Mouse (Mus musculus): ENCODE measurements around the gene Olfr792. TPM values are rescaled to one million over a fixed set of nuclear protein-coding genes. Genes with fewer than 3 reads are reported as not detected.

Olfr792 gene
- not detected in 2 replicates for polyA plus RNA-seq (2016; fragmentation: Nextera tagmentation; extraction: Ambion mirVana)

DNA sequence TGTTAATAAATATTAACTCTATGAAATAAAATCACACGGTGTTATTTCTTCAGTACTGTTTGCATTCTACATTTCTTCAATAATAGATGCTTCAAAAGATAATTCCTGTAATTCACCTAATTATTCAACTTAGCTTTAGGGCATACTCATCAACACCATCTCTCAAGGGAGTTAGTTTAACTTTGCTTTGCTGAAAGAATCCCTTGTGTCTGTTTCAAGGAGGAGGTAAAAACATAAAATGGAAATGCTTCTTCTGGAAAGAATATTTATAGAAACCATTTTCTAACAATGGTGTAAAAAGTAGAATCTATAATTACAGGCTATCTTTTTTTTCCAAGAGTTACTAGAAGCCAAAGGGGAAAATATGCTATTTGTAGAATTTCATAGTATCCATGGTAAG, at the start of gene Olfr792:
Gene Olfr792 (plus strand): TSS at position 301 of the 400 bp plus-strand sequence.
- ATAC-seq (ENCODE audit: insufficient number of reproducible peaks, insufficient read depth, low FRiP score, low TSS enrichment) = no peak
- H3K4me1 ChIP-seq = no peaks in the 10 kb centered on the region
- WGBS = 64% methylated on average over 1 of the region's 1 CpGs

GRCm38 (mm10) chr10:129490101-129490500, 48.9 kb upstream of the Olfr792 start:
- H3K4me2 ChIP-seq (replicated peaks) = no peak overlapping the region
- H3K4me3 ChIP-seq = no peak overlapping the region
- no peaks in the 10 kb centered on the region for H3K4me1 ChIP-seq
- H3K9ac ChIP-seq = no peak overlapping the region
- no peaks in the 10 kb centered on the region for H3K9me3 ChIP-seq
- H3K27me3 ChIP-seq = no peaks in the 10 kb centered on the region
- H3K36me3 ChIP-seq = no peaks in the 10 kb centered on the region
- WGBS = 81% methylated on average over 2 of the region's 2 CpGs
- H3K27ac ChIP-seq = no peak overlapping the region
- ATAC-seq (ENCODE audit: insufficient number of reproducible peaks, insufficient read depth, low FRiP score, low TSS enrichment) = no peak

More for the DNA sequence above, at the start of gene Olfr792:
- Histone ChIP-seq H3K4me3 (no peak within 1 kb of the TSS), H3K9me3 (no peaks in the 10 kb centered on the region), H3K36me3 (no peaks in the 10 kb centered on the region), H3K27ac (no peak within 1 kb of the TSS), H3K4me2 (replicated peaks) (no peak within 1 kb of the TSS), H3K9ac (no peak within 1 kb of the TSS), H3K27me3 (no peaks in the 10 kb centered on the region)

- no peaks in the 10 kb centered on the region for H3K27me3 ChIP-seq
- no peaks in the 10 kb centered on the region for H3K36me3 ChIP-seq
- H3K27ac ChIP-seq = no peak within 1 kb of the TSS
- H3K4me3 ChIP-seq = no peak within 1 kb of the TSS
- no peak within 1 kb of the TSS for H3K9ac ChIP-seq
- H3K9me3 ChIP-seq = no peaks in the 10 kb centered on the region
- no peak for ATAC-seq (ENCODE audit: insufficient number of reproducible peaks, insufficient read depth, low FRiP score, low TSS enrichment)
- H3K4me2 ChIP-seq (replicated peaks) = no peak within 1 kb of the TSS
- H3K4me1 ChIP-seq = no peaks in the 10 kb centered on the region
These were observed 40.8 kb upstream of the Olfr792 start, which contains the start of gene Olfr790 for GRCm38 (mm10) chr10:129498192-129498591. Olfr790 (plus strand) TSS chr10:129498492.

DNA sequence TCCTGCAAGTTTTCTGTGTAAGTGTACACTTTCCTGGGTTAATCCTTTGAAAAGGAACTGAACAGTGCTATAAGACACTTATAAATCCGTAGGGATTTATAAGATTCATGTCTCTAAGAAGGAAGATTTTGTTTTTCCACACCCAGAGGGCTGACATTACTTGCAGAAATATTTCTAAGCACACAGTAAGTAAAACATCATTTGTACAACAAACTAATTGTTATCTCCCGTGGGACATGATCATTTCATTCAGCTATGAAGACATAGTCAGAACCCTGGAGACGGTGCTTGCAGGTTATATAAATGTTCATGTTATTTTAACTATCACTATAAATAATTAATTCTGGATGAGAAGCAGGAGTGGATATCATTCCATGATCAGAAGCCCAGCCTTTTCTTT, 17.5 kb upstream of the Olfr792 start, which contains the start of gene Olfr791:
Gene Olfr791 (plus strand): TSS at position 301 of the 400 bp plus-strand sequence.
- H3K27me3 ChIP-seq = no peaks in the 10 kb centered on the region
- H3K9me3 ChIP-seq = no peaks in the 10 kb centered on the region
- 68% methylated on average over 3 of the region's 3 CpGs for WGBS
- H3K27ac ChIP-seq = no peak within 1 kb of the TSS
- H3K4me2 ChIP-seq (replicated peaks) = no peak within 1 kb of the TSS
- H3K9ac ChIP-seq = no peak within 1 kb of the TSS
- ATAC-seq (ENCODE audit: insufficient number of reproducible peaks, insufficient read depth, low FRiP score, low TSS enrichment) = no peak
- H3K4me1 ChIP-seq = no peaks in the 10 kb centered on the region
- H3K4me3 ChIP-seq = no peak within 1 kb of the TSS
- no peaks in the 10 kb centered on the region for H3K36me3 ChIP-seq

DNA sequence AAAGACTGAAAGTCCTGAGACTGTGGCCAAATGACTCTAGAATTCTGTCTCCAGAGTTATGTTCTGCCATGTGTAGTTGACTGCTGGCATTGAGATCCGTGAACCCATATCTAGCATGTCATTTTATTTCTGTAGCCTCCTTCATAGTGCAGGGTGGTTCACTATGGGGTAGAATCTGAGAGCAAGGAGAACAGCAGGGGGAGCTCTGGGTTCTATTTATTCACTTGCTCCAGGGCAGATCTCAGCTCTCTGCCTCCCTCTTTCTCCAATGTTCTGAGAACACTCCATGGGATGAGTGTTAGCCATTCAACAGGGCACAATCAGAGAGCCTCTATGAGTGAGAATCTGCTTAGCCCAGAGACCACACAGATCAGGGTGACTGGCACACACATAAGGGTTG, 10.4 kb downstream of the Olfr792 start:
- Histone ChIP-seq H3K4me1 (no peaks in the 10 kb centered on the region), H3K36me3 (no peaks in the 10 kb centered on the region), H3K27ac (no peak overlapping the region), H3K4me3 (no peak overlapping the region), H3K9me3 (peaks cover under 1% of the 10 kb centered on the region; the same call in 1 of the 2 replicates), H3K9ac (no peak overlapping the region), H3K27me3 (no peaks in the 10 kb centered on the region), H3K4me2 (replicated peaks) (no peak overlapping the region)
- no peak for ATAC-seq (ENCODE audit: insufficient number of reproducible peaks, insufficient read depth, low FRiP score, low TSS enrichment)
- 60% methylated on average over 1 of the region's 1 CpGs for WGBS

DNA sequence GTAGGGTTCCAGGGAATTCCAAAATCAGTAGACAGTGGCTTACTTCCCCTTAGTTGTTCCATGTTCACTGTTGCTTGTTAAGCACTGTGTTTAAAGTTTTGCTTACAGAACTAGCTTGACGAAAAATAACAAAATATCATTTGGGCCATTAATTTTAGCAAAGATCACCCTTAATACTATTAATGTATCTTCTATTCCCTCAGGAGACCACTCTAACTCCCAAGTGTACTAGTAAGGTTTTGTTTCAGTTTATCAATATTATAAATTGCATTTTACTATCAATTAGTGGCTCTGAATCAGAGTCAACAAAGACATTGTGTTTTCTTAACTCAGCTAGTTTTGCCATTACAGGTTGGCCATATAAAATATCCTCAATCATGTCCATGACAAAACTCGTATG, 28.4 kb downstream of the Olfr792 start, which contains the start of gene Olfr794:
Gene Olfr794 (plus strand): TSS at position 301 of the 400 bp plus-strand sequence.
- 86% methylated on average over 2 of the region's 2 CpGs for WGBS
- no peaks in the 10 kb centered on the region for H3K36me3 ChIP-seq
- no peaks in the 10 kb centered on the region for H3K9me3 ChIP-seq
- H3K4me2 ChIP-seq (replicated peaks) = no peak within 1 kb of the TSS
- H3K27me3 ChIP-seq = no peaks in the 10 kb centered on the region
- no peak for ATAC-seq (ENCODE audit: insufficient number of reproducible peaks, insufficient read depth, low FRiP score, low TSS enrichment)
- no peaks in the 10 kb centered on the region for H3K4me1 ChIP-seq
- H3K9ac ChIP-seq = no peak within 1 kb of the TSS
- H3K4me3 ChIP-seq = no peak within 1 kb of the TSS
- H3K27ac ChIP-seq = no peak within 1 kb of the TSS

GRCm38 (mm10) chr10:129577066-129577465, 38.1 kb downstream of the Olfr792 start:
- H3K9me3 ChIP-seq = no peaks in the 10 kb centered on the region
- ATAC-seq (ENCODE audit: insufficient number of reproducible peaks, insufficient read depth, low FRiP score, low TSS enrichment) = no peak

More at GRCm38 (mm10) chr10:129577066-129577465, 38.1 kb downstream of the Olfr792 start:
- H3K36me3 ChIP-seq = no peaks in the 10 kb centered on the region
- no peak overlapping the region for H3K9ac ChIP-seq
- no peak overlapping the region for H3K4me3 ChIP-seq
- no peak overlapping the region for H3K4me2 ChIP-seq (replicated peaks)
- WGBS = 69% methylated on average over 1 of the region's 1 CpGs
- H3K27me3 ChIP-seq = no peaks in the 10 kb centered on the region
- H3K27ac ChIP-seq = no peak overlapping the region
- H3K4me1 ChIP-seq = no peaks in the 10 kb centered on the region

Small RNA genes lying within 50 kb of the gene (microRNA-seq; reads per million reads assigned to microRNA genes)
- gene Gm23252 = not detected

Other genes starting within 250 kb of the Olfr792 start
- not detected in 2 replicates for gene Olfr780, start 221.0 kb upstream of the Olfr792 start, polyA plus RNA-seq (2016; fragmentation: Nextera tagmentation; extraction: Ambion mirVana)
- not detected in 2 replicates for gene Olfr781, start 210.3 kb upstream of the Olfr792 start, polyA plus RNA-seq (2016; fragmentation: Nextera tagmentation; extraction: Ambion mirVana)
- not detected in 2 replicates for gene Olfr782, start 190.3 kb upstream of the Olfr792 start, polyA plus RNA-seq (2016; fragmentation: Nextera tagmentation; extraction: Ambion mirVana)
- 0.06 TPM in 1 of 2 replicates, not detected in the other for gene Olfr784, start 155.1 kb upstream of the Olfr792 start, polyA plus RNA-seq (2016; fragmentation: Nextera tagmentation; extraction: Ambion mirVana)
- gene Olfr785, start 133.7 kb upstream of the Olfr792 start, polyA plus RNA-seq (2016; fragmentation: Nextera tagmentation; extraction: Ambion mirVana) = not detected in 2 replicates
- not detected in 2 replicates for gene Olfr786, start 111.9 kb upstream of the Olfr792 start, polyA plus RNA-seq (2016; fragmentation: Nextera tagmentation; extraction: Ambion mirVana)
- not detected in 2 replicates for gene Olfr787, start 77.3 kb upstream of the Olfr792 start, polyA plus RNA-seq (2016; fragmentation: Nextera tagmentation; extraction: Ambion mirVana)
- not detected in 2 replicates for gene Olfr788, start 68.2 kb upstream of the Olfr792 start, polyA plus RNA-seq (2016; fragmentation: Nextera tagmentation; extraction: Ambion mirVana)
- not detected in 2 replicates for gene Olfr789, start 54.4 kb upstream of the Olfr792 start, polyA plus RNA-seq (2016; fragmentation: Nextera tagmentation; extraction: Ambion mirVana)
- gene Olfr790, start 40.7 kb upstream of the Olfr792 start, polyA plus RNA-seq (2016; fragmentation: Nextera tagmentation; extraction: Ambion mirVana) = not detected in 2 replicates
- gene Olfr791, start 17.4 kb upstream of the Olfr792 start, polyA plus RNA-seq (2016; fragmentation: Nextera tagmentation; extraction: Ambion mirVana) = not detected in 2 replicates
- gene Olfr794, start 28.5 kb downstream of the Olfr792 start, polyA plus RNA-seq (2016; fragmentation: Nextera tagmentation; extraction: Ambion mirVana) = not detected in 2 replicates
- not detected in 2 replicates for gene Olfr796, start 73.4 kb downstream of the Olfr792 start, polyA plus RNA-seq (2016; fragmentation: Nextera tagmentation; extraction: Ambion mirVana)
- not detected in 2 replicates for gene Olfr798, start 88.8 kb downstream of the Olfr792 start, polyA plus RNA-seq (2016; fragmentation: Nextera tagmentation; extraction: Ambion mirVana)
- gene Olfr799, start 98.3 kb downstream of the Olfr792 start, polyA plus RNA-seq (2016; fragmentation: Nextera tagmentation; extraction: Ambion mirVana) = not detected in 2 replicates
- gene Olfr800, start 118.5 kb downstream of the Olfr792 start, polyA plus RNA-seq (2016; fragmentation: Nextera tagmentation; extraction: Ambion mirVana) = not detected in 2 replicates
- not detected in 2 replicates for gene Olfr801, start 134.7 kb downstream of the Olfr792 start, polyA plus RNA-seq (2016; fragmentation: Nextera tagmentation; extraction: Ambion mirVana)
- not detected in 2 replicates for gene Olfr802, start 149.0 kb downstream of the Olfr792 start, polyA plus RNA-seq (2016; fragmentation: Nextera tagmentation; extraction: Ambion mirVana)
- gene Olfr803, start 155.1 kb downstream of the Olfr792 start, polyA plus RNA-seq (2016; fragmentation: Nextera tagmentation; extraction: Ambion mirVana) = not detected in 2 replicates
- gene Olfr804, start 164.0 kb downstream of the Olfr792 start, polyA plus RNA-seq (2016; fragmentation: Nextera tagmentation; extraction: Ambion mirVana) = not detected in 2 replicates
- not detected in 2 replicates for gene Olfr805, start 190.2 kb downstream of the Olfr792 start, polyA plus RNA-seq (2016; fragmentation: Nextera tagmentation; extraction: Ambion mirVana)
- not detected in 2 replicates for gene Olfr806, start 202.8 kb downstream of the Olfr792 start, polyA plus RNA-seq (2016; fragmentation: Nextera tagmentation; extraction: Ambion mirVana)
- not detected in 2 replicates for gene Olfr807, start 218.6 kb downstream of the Olfr792 start, polyA plus RNA-seq (2016; fragmentation: Nextera tagmentation; extraction: Ambion mirVana)
- gene Olfr808, start 226.3 kb downstream of the Olfr792 start, polyA plus RNA-seq (2016; fragmentation: Nextera tagmentation; extraction: Ambion mirVana) = not detected in 2 replicates
- gene Olfr809, start 235.5 kb downstream of the Olfr792 start, polyA plus RNA-seq (2016; fragmentation: Nextera tagmentation; extraction: Ambion mirVana) = not detected in 2 replicates

All from embryonic facial prominence, embryonic 12.5 days (tissue).